In genomic region chr3:144643301-144643871, GRCm38 (mm10) we compare ENCODE assay signal across 8 mouse cellular contexts.
DNase-seq lines count a peak whose midpoint lies in the region; ATAC-seq lines count a peak whose summit lies in the region.

No protein-coding gene starts in this region.

- H3K9ac ChIP-seq in forebrain, embryonic 13.5 days: no peak overlapping the region
- no peak overlapping the region for H3K9ac ChIP-seq in heart, embryonic 14.5 days (ENCODE audit: low read length)
- H3K9ac ChIP-seq in liver, embryonic 15.5 days: no peak overlapping the region
- no peak overlapping the region for H3K9ac ChIP-seq in neural tube, embryonic 12.5 days

- H3K4me1 ChIP-seq in forebrain, embryonic 13.5 days: peaks cover 7% of the 10 kb centered on the region; the same call in 1 of the 2 replicates
- peaks cover 7 to 13% of the 10 kb centered on the region in 2 experiments; a peak in 3 of 4 replicates for H3K4me1 ChIP-seq in heart, embryonic 14.5 days (ENCODE audit: control insufficient read depth in 2 of 2, insufficient read depth in 2 of 2, low read length in 2 of 2)
- peaks cover 22% of the 10 kb centered on the region for H3K4me1 ChIP-seq in liver, embryonic 15.5 days (replicated peaks)
- peaks cover 4% of the 10 kb centered on the region; the same call in 1 of the 2 replicates for H3K4me1 ChIP-seq in neural tube, embryonic 12.5 days

- H3K36me3 ChIP-seq in forebrain, embryonic 13.5 days (ENCODE audit: poor library complexity, severe bottlenecking): no peaks in the 10 kb centered on the region
- H3K36me3 ChIP-seq in heart, embryonic 14.5 days (ENCODE audit: control insufficient read depth, insufficient read depth, low read length): no peaks in the 10 kb centered on the region
- H3K36me3 ChIP-seq in liver, embryonic 15.5 days (replicated peaks): no peaks in the 10 kb centered on the region
- H3K36me3 ChIP-seq in neural tube, embryonic 12.5 days: no peaks in the 10 kb centered on the region

- H3K27me3 ChIP-seq in forebrain, embryonic 13.5 days: no peaks in the 10 kb centered on the region
- H3K27me3 ChIP-seq in heart, embryonic 14.5 days (ENCODE audit: control insufficient read depth, insufficient read depth, low read length): no peaks in the 10 kb centered on the region
- H3K27me3 ChIP-seq in liver, embryonic 15.5 days: no peaks in the 10 kb centered on the region
- no peaks in the 10 kb centered on the region for H3K27me3 ChIP-seq in neural tube, embryonic 12.5 days (replicated peaks)

- H3K9me3 ChIP-seq in forebrain, embryonic 13.5 days (replicated peaks): peaks cover 7% of the 10 kb centered on the region; the same call in 1 of the 2 replicates
- H3K9me3 ChIP-seq in heart, embryonic 14.5 days (ENCODE audit: control insufficient read depth, low read length): 0 out of 2 replicates have a peak, but pooled peaks cover 6% of the 10 kb centered on the region
- no peaks in the 10 kb centered on the region for H3K9me3 ChIP-seq in liver, embryonic 15.5 days (replicated peaks)
- H3K9me3 ChIP-seq in neural tube, embryonic 12.5 days: 0 out of 2 replicates have a peak, but pooled peaks cover 6% of the 10 kb centered on the region

- H3K4me3 ChIP-seq in forebrain, embryonic 13.5 days: no peak overlapping the region
- no peak overlapping the region for H3K4me3 ChIP-seq in heart, embryonic 14.5 days (ENCODE audit: control insufficient read depth in 1 of 2, insufficient read depth in 1 of 2, low read depth in 1 of 2, low read length in 2 of 2)
- no peak overlapping the region for H3K4me3 ChIP-seq in liver, embryonic 15.5 days (replicated peaks)
- H3K4me3 ChIP-seq in neural tube, embryonic 12.5 days: no peak overlapping the region

- ATAC-seq in forebrain, embryonic 13.5 days: peak; percentile 67; the same call in 1 of the 2 replicates
- peak; percentile 86 for ATAC-seq in heart, embryonic 14.5 days (ENCODE audit: insufficient number of reproducible peaks, insufficient read depth, low FRiP score, low read depth)
- peak; percentile 71 for ATAC-seq in liver, embryonic 15.5 days (ENCODE audit: insufficient read depth)
- peak; percentile 61 for ATAC-seq in neural tube, embryonic 12.5 days (ENCODE audit: low FRiP score, low read depth)

- peak; percentile 31 to 83 for DNase-seq in adrenal gland, adult (ENCODE audit: inconsistent age in 2 of 2, low spot score in 1 of 2)
- DNase-seq in adrenal gland, postnatal 4 days (ENCODE audit: low spot score in 2 of 2): no peak
- peak; percentile 87 for DNase-seq in kidney, postnatal 10 days
- DNase-seq in thymus, postnatal 36 days: no peak

- no peak overlapping the region; the same call in 1 of the 2 replicates for H3K27ac ChIP-seq in forebrain, embryonic 13.5 days
- peak overlapping the region; percentile 84 for H3K27ac ChIP-seq in heart, embryonic 14.5 days (replicated peaks in 1 of 2; ENCODE audit: control insufficient read depth in 1 of 2, insufficient read depth in 1 of 2, low read depth in 2 of 2, low read length in 2 of 2)
- H3K27ac ChIP-seq in liver, embryonic 15.5 days (replicated peaks): peak overlapping the region; percentile 69
- no peak overlapping the region for H3K27ac ChIP-seq in neural tube, embryonic 12.5 days

- H3K4me2 ChIP-seq in forebrain, embryonic 13.5 days: no peak overlapping the region
- 0 out of 2 replicates have a peak overlapping the region, but pooled peaks have one; percentile 7 for H3K4me2 ChIP-seq in heart, embryonic 14.5 days (ENCODE audit: low read length)
- H3K4me2 ChIP-seq in liver, embryonic 15.5 days: no peak overlapping the region; the same call in 1 of the 2 replicates
- H3K4me2 ChIP-seq in neural tube, embryonic 12.5 days (replicated peaks): no peak overlapping the region

- WGBS in forebrain, embryonic 13.5 days: 21% methylated on average over 2 of the region's 2 CpGs
- WGBS in heart, embryonic 14.5 days: 0% methylated on average over 2 of the region's 2 CpGs
- WGBS in liver, embryonic 15.5 days (ENCODE audit: insufficient replicate concordance): 3% methylated on average over 2 of the region's 2 CpGs
- WGBS in neural tube, embryonic 12.5 days: 0% methylated on average over 2 of the region's 2 CpGs

Comparison
In these comparisons a context has a peak if more than half of its experiments do, and no peak if none do; other contexts are left out.
1. DNase-seq: peak in adrenal gland, adult (2 of 2) and kidney, postnatal 10 days (single experiment); none in adrenal gland, postnatal 4 days (0 of 2) and thymus, postnatal 36 days (0 of 2).
2. H3K27ac ChIP-seq: peak in heart, embryonic 14.5 days (2 of 2) and liver, embryonic 15.5 days (single experiment); none in forebrain, embryonic 13.5 days (single experiment) and neural tube, embryonic 12.5 days (single experiment).
3. Peak in every context shown above with its lines, with median percentiles within 50 percentile points of each other: ATAC-seq.